In genomic region chr5:27486138-27486537, GRCm38 (mm10) we compare ENCODE assay signal across 24 mouse cellular contexts. TPM values are rescaled to one million over a fixed set of nuclear protein-coding genes. Genes with fewer than 3 reads are reported as not detected.
A peak's percentile ranks its signal among the peaks of the same experiment; 100 is the strongest.
DNase-seq lines count a peak whose midpoint lies in the region; ATAC-seq and TF ChIP-seq lines count a peak whose summit lies in the region.
"Had no signal": no experiment of that assay in that cellular context is flagged by ENCODE, and none has a peak within 500 bp of the region (broad histone marks: within the 10 kb centered on the region; RNA-seq: fewer than 3 reads in every experiment).

No protein-coding gene starts in this region.

- in situ Hi-C loops in CH12.LX (cut with MboI; ENCODE audit: low pct_ligation_motif_present, low pct_unique_long_range_greater_than_20kb, low sequenced_read_pairs): no loop called here

- TF ChIP-seq RAD21 in CH12.LX (IDR thresholded peaks at IDR 0.05; ENCODE audit: low read depth, low read length): no peak

- no peak overlapping the region for H3K27ac ChIP-seq in CH12.LX (ENCODE audit: insufficient read depth, low read depth)
- H3K27ac ChIP-seq in hindbrain, embryonic 15.5 days (replicated peaks): 0 out of 2 replicates have a peak overlapping the region, but pooled peaks have one; percentile 15
- no peak overlapping the region for H3K27ac ChIP-seq in intestine, embryonic 16.5 days (ENCODE audit: low read length)
- no peak overlapping the region for H3K27ac ChIP-seq in heart, embryonic 11.5 days (ENCODE audit: low read depth, low read length)
- H3K27ac ChIP-seq: forebrain, embryonic 13.5 days; intestine, embryonic 15.5 days; limb, embryonic 12.5 days; liver, embryonic 14.5 days had no signal

- TF ChIP-seq EP300 in CH12.LX (IDR thresholded peaks at IDR 0.05; ENCODE audit: low read length): no peak

- dilution Hi-C loops in CH12.LX (cut with MboI; ENCODE audit: extremely low pct_ligation_motif_present, extremely low pct_unique_long_range_greater_than_20kb, low sequenced_read_pairs): no loop called here

- H3K4me2 ChIP-seq in CH12.LX (ENCODE audit: insufficient read depth, low read depth, poor library complexity, severe bottlenecking): no peak overlapping the region
- H3K4me2 ChIP-seq in hindbrain, embryonic 15.5 days: no peak overlapping the region
- no peak overlapping the region for H3K4me2 ChIP-seq in intestine, embryonic 16.5 days (ENCODE audit: low read depth, low read length)
- H3K4me2 ChIP-seq in heart, embryonic 11.5 days: no peak overlapping the region
- H3K4me2 ChIP-seq: forebrain, embryonic 13.5 days; heart, embryonic 12.5 days; intestine, embryonic 15.5 days; limb, embryonic 12.5 days had no signal

- no peak for TF ChIP-seq POLR2A in CH12.LX (IDR thresholded peaks at IDR 0.05; ENCODE audit: low read depth, low read length)

- 32% methylated on average over 1 of the region's 1 CpGs for WGBS in hindbrain, embryonic 15.5 days
- WGBS in intestine, embryonic 16.5 days: 41% methylated on average over 1 of the region's 1 CpGs
- 43% methylated on average over 1 of the region's 1 CpGs for WGBS in heart, embryonic 11.5 days (ENCODE audit: insufficient replicate concordance)

- H3K4me1 ChIP-seq in CH12.LX (ENCODE audit: control insufficient read depth in 1 of 2, insufficient read depth in 2 of 2): peaks cover 0 to 17% of the 10 kb centered on the region in 2 experiments; a peak in 2 of 4 replicates
- 0 out of 2 replicates have a peak, but pooled peaks cover 7% of the 10 kb centered on the region for H3K4me1 ChIP-seq in hindbrain, embryonic 15.5 days (replicated peaks)
- H3K4me1 ChIP-seq in intestine, embryonic 16.5 days (ENCODE audit: control insufficient read depth, insufficient read depth, low read length): no peaks in the 10 kb centered on the region
- no peaks in the 10 kb centered on the region for H3K4me1 ChIP-seq in heart, embryonic 11.5 days (ENCODE audit: control insufficient read depth, insufficient read depth, low read length)
- H3K4me1 ChIP-seq: forebrain, embryonic 13.5 days; heart, embryonic 12.5 days; intestine, embryonic 15.5 days; limb, embryonic 12.5 days; megakaryocyte, embryonic 14.5 days had no signal

- no peak overlapping the region for H3K9ac ChIP-seq in CH12.LX (ENCODE audit: insufficient read depth, low read depth)
- H3K9ac ChIP-seq in hindbrain, embryonic 15.5 days: no peak overlapping the region
- H3K9ac ChIP-seq in intestine, embryonic 16.5 days (ENCODE audit: low read depth, low read length): no peak overlapping the region
- no peak overlapping the region for H3K9ac ChIP-seq in heart, embryonic 11.5 days (ENCODE audit: low read depth, low read length)
- H3K9ac ChIP-seq: forebrain, embryonic 13.5 days; heart, embryonic 12.5 days; intestine, embryonic 15.5 days; limb, embryonic 12.5 days; liver, embryonic 14.5 days had no signal

- TF ChIP-seq CTCF in CH12.LX (conservative IDR thresholded peaks at IDR 0.05 in 1 of 2, IDR thresholded peaks at IDR 0.05 in 1 of 2; ENCODE audit: low read depth in 2 of 2, low read length in 2 of 2): no peak

- no peaks in the 10 kb centered on the region for H3K27me3 ChIP-seq in CH12.LX (replicated peaks)
- H3K27me3 ChIP-seq in hindbrain, embryonic 15.5 days: no peaks in the 10 kb centered on the region
- H3K27me3 ChIP-seq in intestine, embryonic 16.5 days (replicated peaks; ENCODE audit: control insufficient read depth, insufficient read depth, low read length): no peaks in the 10 kb centered on the region
- H3K27me3 ChIP-seq in heart, embryonic 11.5 days (ENCODE audit: control insufficient read depth, insufficient read depth, low read length): no peaks in the 10 kb centered on the region
- H3K27me3 ChIP-seq: forebrain, embryonic 13.5 days; heart, embryonic 12.5 days; intestine, embryonic 15.5 days; limb, embryonic 12.5 days; megakaryocyte, embryonic 14.5 days had no signal

- H3K36me3 ChIP-seq in CH12.LX (replicated peaks in 1 of 2; ENCODE audit: control insufficient read depth in 1 of 2, insufficient read depth in 1 of 2, low read length in 1 of 2): no peaks in the 10 kb centered on the region
- peaks cover 4% of the 10 kb centered on the region; the same call in 1 of the 2 replicates for H3K36me3 ChIP-seq in hindbrain, embryonic 15.5 days
- no peaks in the 10 kb centered on the region for H3K36me3 ChIP-seq in intestine, embryonic 16.5 days (ENCODE audit: control insufficient read depth, insufficient read depth, low read length)
- no peaks in the 10 kb centered on the region for H3K36me3 ChIP-seq in heart, embryonic 11.5 days (ENCODE audit: control insufficient read depth, insufficient read depth, low read length)
- H3K36me3 ChIP-seq: heart, embryonic 12.5 days; intestine, embryonic 15.5 days; limb, embryonic 12.5 days had no signal

- H3K9me3 ChIP-seq in CH12.LX (replicated peaks; ENCODE audit: low read length): peaks cover 45% of the 10 kb centered on the region
- H3K9me3 ChIP-seq in hindbrain, embryonic 15.5 days: no peaks in the 10 kb centered on the region
- H3K9me3 ChIP-seq in intestine, embryonic 16.5 days (ENCODE audit: control insufficient read depth, low read length): no peaks in the 10 kb centered on the region
- H3K9me3 ChIP-seq in heart, embryonic 11.5 days (replicated peaks; ENCODE audit: control insufficient read depth, low read length): no peaks in the 10 kb centered on the region
- H3K9me3 ChIP-seq: forebrain, embryonic 13.5 days; intestine, embryonic 15.5 days; limb, embryonic 12.5 days had no signal

- ATAC-seq in hindbrain, embryonic 15.5 days (ENCODE audit: low FRiP score, low read depth): no peak
- ATAC-seq in intestine, embryonic 16.5 days: no peak
- ATAC-seq in heart, embryonic 11.5 days (replicated peaks; ENCODE audit: insufficient number of reproducible peaks, low FRiP score, low TSS enrichment): no peak
- ATAC-seq: activated CD4-positive, CD25-positive, alpha-beta regulatory T cell, adult 4 months; CD4-positive, CD25-positive, alpha-beta regulatory T cell, adult 4 months; forebrain, embryonic 13.5 days; intestine, embryonic 15.5 days; lung, postnatal 0 days had no signal

- no peak overlapping the region for H3K4me3 ChIP-seq in CH12.LX (replicated peaks in 1 of 3; ENCODE audit: low read depth in 2 of 3, low read length in 2 of 3, poor library complexity in 1 of 3)
- no peak overlapping the region for H3K4me3 ChIP-seq in hindbrain, embryonic 15.5 days
- no peak overlapping the region for H3K4me3 ChIP-seq in intestine, embryonic 16.5 days (ENCODE audit: low read length)
- H3K4me3 ChIP-seq in heart, embryonic 11.5 days (ENCODE audit: low read depth, low read length): no peak overlapping the region
- H3K4me3 ChIP-seq: forebrain, embryonic 13.5 days; heart, embryonic 12.5 days; intestine, embryonic 15.5 days; limb, embryonic 12.5 days; megakaryocyte, embryonic 14.5 days had no signal

- DNase-seq in embryo, embryonic 10 days (ENCODE audit: low spot score): peak; percentile 9
- DNase-seq in embryo, embryonic 9.5 days (ENCODE audit: extremely low spot score): no peak
- DNase-seq in CH12.LX (ENCODE audit: extremely low read depth): peak; percentile 23
- peak; percentile 6 for DNase-seq in kidney, postnatal 10 days
- DNase-seq in cerebellum, postnatal 14 days: no peak
- DNase-seq: adrenal gland, postnatal 25 days; cerebellum, adult 9-10 months; layer of hippocampus, adult 9-11 months had no signal

- no peaks in the 10 kb centered on the region for H3K79me2 ChIP-seq in CH12.LX (replicated peaks; ENCODE audit: control insufficient read depth, extremely low read depth, insufficient read depth, poor library complexity, severe bottlenecking)

TF ChIP-seq in CH12.LX, 34 proteins besides CTCF, POLR2A, EP300 and RAD21:
- no peak for TF ChIP-seq NELFE (IDR thresholded peaks at IDR 0.05; ENCODE audit: low read depth, low read length)

RNA-seq across cellular contexts. Expression of gene Speer4b, which starts 15.1 kb away (rescaled TPM):
- total RNA-seq in CH12.LX (2012; rRNA removed): not detected in 2 replicates
- not detected in 2 replicates for total RNA-seq in CH12.LX (2014; rRNA removed)
- polyA plus RNA-seq in CH12.LX (2012; ENCODE audit: insufficient read length, low read depth): not detected in 2 replicates
- polyA plus RNA-seq in hindbrain, embryonic 15.5 days (2015; fragmentation: Nextera tagmentation; extraction: Ambion mirVana): 0.64 and 1.2 TPM in 2 replicates
- polyA plus RNA-seq in intestine, embryonic 16.5 days (2015; fragmentation: Nextera tagmentation; extraction: Ambion mirVana): not detected in 2 replicates
- not detected in 2 replicates for polyA plus RNA-seq in heart, embryonic 11.5 days (2014; fragmentation: Nextera tagmentation; extraction: Ambion mirVana)
- total RNA-seq: adrenal gland, postnatal 25 days; heart, postnatal 25 days; left cerebral cortex, adult 8-10 months; monocyte, adult 5-6 weeks; neutrophil, adult 5-6 weeks had no signal
- polyA plus RNA-seq: activated CD4-positive, CD25-positive, alpha-beta regulatory T cell, adult 4 months; CD4-positive, CD25-positive, alpha-beta regulatory T cell, adult 4 months; heart, embryonic 12.5 days; intestine, embryonic 15.5 days; limb, embryonic 12.5 days; liver, embryonic 14.5 days; lung, postnatal 0 days had no signal

Comparison
In these comparisons a context has a peak if more than half of its experiments do, and no peak if none do; other contexts are left out.
1. DNase-seq: peak in embryo, embryonic 10 days (single experiment), CH12.LX (single experiment) and kidney, postnatal 10 days (single experiment); none in embryo, embryonic 9.5 days (single experiment) and cerebellum, postnatal 14 days (0 of 2).